Mouse (Mus musculus) liver, embryonic 14.5 days (tissue): ENCODE measurements at regions not wholly inside any gene's neighbourhood (a gene's known extent, or its start where the extent isn't known, plus 50 kb on each side); places are given as distances from the start of the nearest gene placed in this dataset.

ENCODE experiments used
- ATAC-seq: fragments of 200-750 bp; cut with Nextera tagmentation; 2 replicates; pipeline ENCODE4 v1.8.0; 2017; ENCODE audit warnings: moderate number of reproducible peaks, mild to moderate bottlenecking, moderate library complexity; ENCODE audit not compliant: insufficient read depth
- DNase-seq, 3 experiments: peaks; one replicate each; pipeline ENCODE4 v3.0.0-alpha.2; 2012 to 2013; ENCODE audit warnings: low read depth in 3 of 3, low spot score in 3 of 3
- H3K27ac ChIP-seq: fragments of 300-500 bp; sonication (generic); 2 replicates; pipeline ENCODE4 v1.5.1; 2014; ENCODE audit warnings: moderate library complexity, mild to moderate bottlenecking, control low read depth, inconsistent platforms
- H3K27me3 ChIP-seq: fragments of 300-500 bp; sonication (generic); 2 replicates; pipeline ENCODE4 v1.6.1; 2014; ENCODE audit warnings: mild to moderate bottlenecking, low read length, moderate library complexity; ENCODE audit not compliant: control insufficient read depth, insufficient read depth
- H3K36me3 ChIP-seq: fragments of 300-500 bp; sonication (generic); replicated peaks from 2 replicates; pipeline ENCODE4 v1.6.1; 2014; ENCODE audit warnings: low read depth; ENCODE audit not compliant: control insufficient read depth, insufficient read depth
- H3K4me1 ChIP-seq, 2 experiments: fragments of 200-500 bp in 1 of 2; fragments of 300-500 bp in 1 of 2; sonication (generic) in 1 of 2; replicated peaks; 2 replicates each; pipeline ENCODE4 v1.6.1; 2012 to 2014; ENCODE audit warnings: antibody characterized with exemption in 1 of 2, inconsistent platforms in 1 of 2, low read length in 1 of 2; ENCODE audit not compliant: control insufficient read depth in 2 of 2, insufficient read depth in 2 of 2
- H3K4me2 ChIP-seq: fragments of 300-500 bp; sonication (generic); 2 replicates; pipeline ENCODE4 v1.6.1; 2014; ENCODE audit warnings: low read depth, mild to moderate bottlenecking, control low read depth, moderate library complexity
- H3K4me3 ChIP-seq, 2 experiments: fragments of 200-500 bp in 1 of 2; fragments of 300-500 bp in 1 of 2; sonication (generic) in 1 of 2; 2 replicates each; pipeline ENCODE4 v1.5.1; 2012 to 2014; ENCODE audit warnings: low read depth in 2 of 2, low read length in 2 of 2, mild to moderate bottlenecking in 2 of 2, control low read depth in 1 of 2, inconsistent platforms in 1 of 2, moderate library complexity in 1 of 2; ENCODE audit not compliant: insufficient read depth in 1 of 2
- H3K9ac ChIP-seq: fragments of 300-500 bp; sonication (generic); replicated peaks from 2 replicates; pipeline ENCODE4 v1.6.1; 2014; ENCODE audit warnings: mild to moderate bottlenecking, control low read depth, moderate library complexity
- H3K9me3 ChIP-seq: fragments of 300-500 bp; sonication (generic); 2 replicates; pipeline ENCODE4 v1.6.1; 2016; ENCODE audit warnings: low read length, mixed read lengths; ENCODE audit not compliant: control insufficient read depth
- CTCF ChIP-seq: IDR thresholded peaks from 2 replicates; pipeline ENCODE4 v1.5.1; 2016; ENCODE audit warnings: antibody characterized with exemption, low read depth, control low read depth
- EP300 ChIP-seq: IDR thresholded peaks from 2 replicates; pipeline ENCODE4 v1.6.1; 2016; ENCODE audit warnings: antibody characterized with exemption, low read depth
- WGBS: fragments of 180-500 bp; shearing (Covaris S2); extraction: QIAGEN DNeasy Blood & Tissue Kit; methylation state at CpG from one replicate; pipeline ENCODE4 v1.1.7; 2014; ENCODE audit not compliant: insufficient replicate concordance; 5-methylcytosine and 5-hydroxymethylcytosine counted together

- H3K4me2 ChIP-seq, result no peak overlapping the region
- ATAC-seq (no peak), DNase-seq (no peak)
- H3K9ac ChIP-seq, result no peak overlapping the region
- H3K9me3 ChIP-seq, result no peaks in the 10 kb centered on the region; the same call in 1 of the 2 replicates
- no peaks in the 10 kb centered on the region for H3K4me1 ChIP-seq
- H3K36me3 ChIP-seq, result no peaks in the 10 kb centered on the region
- no peaks in the 10 kb centered on the region for H3K27me3 ChIP-seq
- TF ChIP-seq EP300 (no peak), CTCF (no peak)
- 74% methylated on average over 7 of the region's 7 CpGs for WGBS
- H3K27ac ChIP-seq, result no peak overlapping the region
- no peak overlapping the region for H3K4me3 ChIP-seq
Observed at GRCm38 (mm10) chr10:92225071-92225470, 497.1 kb downstream of the Nedd1 start.

- 65% methylated on average over 3 of the region's 3 CpGs for WGBS
- H3K9ac ChIP-seq, result no peak overlapping the region
- no peak for ATAC-seq
- no peaks in the 10 kb centered on the region for H3K27me3 ChIP-seq
- TF ChIP-seq EP300 (no peak), CTCF (no peak)
- no peaks in the 10 kb centered on the region for H3K4me1 ChIP-seq
- no peak overlapping the region for H3K4me2 ChIP-seq
- no peak overlapping the region for H3K4me3 ChIP-seq
- H3K27ac ChIP-seq, result no peak overlapping the region
- no peaks in the 10 kb centered on the region for H3K36me3 ChIP-seq
- H3K9me3 ChIP-seq, result no peaks in the 10 kb centered on the region; the same call in 1 of the 2 replicates
- no peak for DNase-seq
Observed at GRCm38 (mm10) chr10:92219310-92219709, 502.9 kb downstream of the Nedd1 start.

- Histone ChIP-seq H3K4me3 (no peak overlapping the region), H3K36me3 (no peaks in the 10 kb centered on the region), H3K9me3 (no peaks in the 10 kb centered on the region), H3K4me1 (no peaks in the 10 kb centered on the region), H3K27ac (no peak overlapping the region), H3K27me3 (no peaks in the 10 kb centered on the region), H3K9ac (no peak overlapping the region), H3K4me2 (no peak overlapping the region)
- DNase-seq (no peak), ATAC-seq (no peak)
- WGBS, result 65% methylated on average over 8 of the region's 8 CpGs
- TF ChIP-seq EP300 (no peak), CTCF (no peak)
Observed at GRCm38 (mm10) chr10:92170856-92171255, 551.4 kb downstream of the Nedd1 start.

- no peak overlapping the region for H3K9ac ChIP-seq
- H3K27me3 ChIP-seq, result peaks cover 7% of the 10 kb centered on the region
- DNase-seq (no peak), ATAC-seq (no peak)
- H3K4me1 ChIP-seq, result no peaks in the 10 kb centered on the region
- 56% methylated on average over 2 of the region's 2 CpGs for WGBS
- no peaks in the 10 kb centered on the region for H3K9me3 ChIP-seq
- no peak overlapping the region for H3K27ac ChIP-seq
- H3K36me3 ChIP-seq, result no peaks in the 10 kb centered on the region
- no peak for TF ChIP-seq CTCF
- no peak for TF ChIP-seq EP300
- H3K4me2 ChIP-seq, result no peak overlapping the region
- no peak overlapping the region for H3K4me3 ChIP-seq
Observed at GRCm38 (mm10) chr10:92166057-92166456, 556.2 kb downstream of the Nedd1 start.

GRCm38 (mm10) chr10:92164991-92165390, 557.2 kb downstream of the Nedd1 start:
- H3K4me2 ChIP-seq, result no peak overlapping the region
- no peaks in the 10 kb centered on the region for H3K4me1 ChIP-seq
- ATAC-seq (no peak), DNase-seq (no peak)
- no peak overlapping the region for H3K4me3 ChIP-seq
- TF ChIP-seq CTCF (no peak), EP300 (no peak)
- peaks cover 7% of the 10 kb centered on the region for H3K27me3 ChIP-seq
- no peak overlapping the region for H3K9ac ChIP-seq
- no peaks in the 10 kb centered on the region for H3K36me3 ChIP-seq
- whole genome bisulfite sequencing, result 38% methylated on average over 5 of the region's 5 CpGs
- no peak overlapping the region for H3K27ac ChIP-seq
- H3K9me3 ChIP-seq, result no peaks in the 10 kb centered on the region

GRCm38 (mm10) chr10:92164648-92164960, 557.6 kb downstream of the Nedd1 start:
- Histone ChIP-seq H3K4me1 (no peaks in the 10 kb centered on the region), H3K4me2 (no peak overlapping the region), H3K27ac (no peak overlapping the region), H3K9me3 (no peaks in the 10 kb centered on the region), H3K27me3 (peaks cover 7% of the 10 kb centered on the region), H3K9ac (no peak overlapping the region), H3K4me3 (no peak overlapping the region), H3K36me3 (no peaks in the 10 kb centered on the region)
- TF ChIP-seq CTCF (no peak), EP300 (no peak)
- DNase-seq (no peak), ATAC-seq (no peak)
- WGBS, result 64% methylated on average over 3 of the region's 3 CpGs
